ENCODE assay signal across 13 mouse cellular contexts in the genomic region with DNA sequence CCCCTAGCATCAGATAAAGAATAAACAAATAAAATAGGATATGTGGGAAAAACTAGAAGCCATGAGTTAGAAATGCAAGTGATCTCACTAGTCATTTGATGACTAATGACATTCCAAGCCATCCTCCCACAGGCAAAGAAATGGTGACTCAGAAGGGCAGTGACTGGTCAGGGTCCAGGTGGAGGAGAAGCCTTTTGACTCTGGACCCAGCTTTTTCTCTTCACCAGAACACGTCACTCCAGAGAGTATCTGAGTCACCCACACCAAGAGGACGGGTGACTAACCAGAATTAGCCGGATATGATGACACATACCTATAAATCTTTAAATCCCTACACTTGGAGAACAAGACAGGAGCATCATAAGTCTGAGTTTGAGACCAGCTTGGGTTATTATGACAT. TPM values are rescaled to one million over a fixed set of nuclear protein-coding genes. Genes with fewer than 3 reads are reported as not detected.
DNase-seq lines count a peak whose midpoint lies in the region; ATAC-seq and TF ChIP-seq lines count a peak whose summit lies in the region.
"Had no signal": no experiment of that assay in that cellular context is flagged by ENCODE, and none has a peak within 500 bp of the region (broad histone marks: within the 10 kb centered on the region; RNA-seq: fewer than 3 reads in every experiment).

No protein-coding gene starts in this region.

- TF ChIP-seq EP300 in lung, postnatal 0 days (IDR thresholded peaks at IDR 0.05), result no peak

- H3K36me3 ChIP-seq in lung, postnatal 0 days (ENCODE audit: insufficient read depth, low read length), result peaks cover 40% of the 10 kb centered on the region

- no peak overlapping the region for H3K9ac ChIP-seq in lung, postnatal 0 days (replicated peaks; ENCODE audit: low read depth)
- H3K9ac ChIP-seq: heart, embryonic 13.5 days; limb, embryonic 15.5 days; midbrain, embryonic 13.5 days; neural tube, embryonic 12.5 days had no signal

- no peak overlapping the region for H3K4me3 ChIP-seq in lung, postnatal 0 days (ENCODE audit: low read depth, low read length)
- no peak overlapping the region for H3K4me3 ChIP-seq in lung, adult 2 months (replicated peaks; ENCODE audit: extremely low read depth, low read depth, low read length)
- H3K4me3 ChIP-seq: heart, embryonic 13.5 days; limb, embryonic 15.5 days; midbrain, embryonic 13.5 days; neural tube, embryonic 12.5 days had no signal

- peak; percentile 28 for DNase-seq in lung, postnatal 0 days (ENCODE audit: low spot score)
- DNase-seq in lung, adult 2 months, result no peak
- DNase-seq in adrenal gland, adult 2 months, result peak; percentile 86
- peak; percentile 54 for DNase-seq in kidney, adult 9 months
- DNase-seq in spleen, postnatal 10 days (ENCODE audit: low spot score in 2 of 2), result no peak
- no peak for DNase-seq in testis, postnatal 10 days (ENCODE audit: low spot score)
- DNase-seq in embryo, embryonic 10.5 days (ENCODE audit: low spot score), result no peak
- DNase-seq: layer of hippocampus, postnatal 36 days; retina, postnatal 1 day had no signal

- H3K4me1 ChIP-seq in lung, postnatal 0 days (ENCODE audit: insufficient read depth, low read depth, low read length), result no peaks in the 10 kb centered on the region
- H3K4me1 ChIP-seq in lung, adult 2 months (ENCODE audit: control insufficient read depth, insufficient read depth, low read length), result no peaks in the 10 kb centered on the region
- H3K4me1 ChIP-seq: heart, embryonic 13.5 days; limb, embryonic 15.5 days; midbrain, embryonic 13.5 days; neural tube, embryonic 12.5 days had no signal

- peaks cover 4% of the 10 kb centered on the region; the same call in 1 of the 2 replicates for H3K9me3 ChIP-seq in lung, postnatal 0 days (ENCODE audit: low read length)
- H3K9me3 ChIP-seq: limb, embryonic 15.5 days had no signal

- no peak for TF ChIP-seq POLR2A in lung, adult 2 months (IDR thresholded peaks at IDR 0.05; ENCODE audit: borderline replicate concordance, extremely low read depth, low read depth, low read length)

- ATAC-seq in lung, postnatal 0 days, result peak; percentile 54
- ATAC-seq: midbrain, embryonic 13.5 days had no signal

- no peak overlapping the region for H3K4me2 ChIP-seq in lung, postnatal 0 days (replicated peaks; ENCODE audit: low read depth, low read length)
- H3K4me2 ChIP-seq: heart, embryonic 13.5 days; limb, embryonic 15.5 days; midbrain, embryonic 13.5 days; neural tube, embryonic 12.5 days had no signal

- no peaks in the 10 kb centered on the region for H3K27me3 ChIP-seq in lung, postnatal 0 days (replicated peaks; ENCODE audit: insufficient read depth, low read length)
- H3K27me3 ChIP-seq: heart, embryonic 13.5 days; limb, embryonic 15.5 days; midbrain, embryonic 13.5 days; neural tube, embryonic 12.5 days had no signal

- 66% methylated on average over 3 of the region's 3 CpGs for WGBS in lung, postnatal 0 days
- 67% methylated on average over 3 of the region's 3 CpGs for WGBS in lung, adult 2 months

- TF ChIP-seq CTCF in lung, postnatal 0 days (IDR thresholded peaks at IDR 0.05), result no peak
- TF ChIP-seq CTCF in lung, adult 2 months (IDR thresholded peaks at IDR 0.05; ENCODE audit: insufficient read depth, low read length), result no peak

- no peak overlapping the region for H3K27ac ChIP-seq in lung, postnatal 0 days (ENCODE audit: low read length)
- H3K27ac ChIP-seq: heart, embryonic 13.5 days; limb, embryonic 15.5 days; midbrain, embryonic 13.5 days; neural tube, embryonic 12.5 days had no signal

RNA-seq across cellular contexts. Expression of gene Pgm2, which starts 19.6 kb away (rescaled TPM):
- 27.0 and 28.3 TPM in 2 replicates for polyA plus RNA-seq in lung, postnatal 0 days (2015; fragmentation: Nextera tagmentation; extraction: Ambion mirVana)
- 9.4 and 11.5 TPM in 2 replicates for polyA plus RNA-seq in lung, adult 2 months (2012; rRNA removed)
- 10 to 100 TPM; 16.5 to 22.8 TPM for total RNA-seq in adrenal gland, adult 2 months (2021)
- 4.3 TPM in 2 replicates for polyA plus RNA-seq in adrenal gland, adult 2 months (2012; rRNA removed)

RNA-seq across cellular contexts. Expression of gene Tbc1d1, which starts 43.7 kb away (rescaled TPM):
- polyA plus RNA-seq in lung, postnatal 0 days (2015; fragmentation: Nextera tagmentation; extraction: Ambion mirVana), result 15.3 and 18.0 TPM in 2 replicates
- 12.1 and 18.5 TPM in 2 replicates for polyA plus RNA-seq in lung, adult 2 months (2012; rRNA removed)
- 10 to 100 TPM in 1 of 2 experiments, 1 to 10 TPM in 1; 9.7 to 14.2 TPM for total RNA-seq in adrenal gland, adult 2 months (2021)
- 7.4 and 10.2 TPM in 2 replicates for polyA plus RNA-seq in adrenal gland, adult 2 months (2012; rRNA removed)

Comparison
In these comparisons a context has a peak if more than half of its experiments do, and no peak if none do; other contexts are left out.
1. DNase-seq: peak in lung, postnatal 0 days (single experiment), adrenal gland, adult 2 months (single experiment) and kidney, adult 9 months (single experiment); none in lung, adult 2 months (single experiment), spleen, postnatal 10 days (0 of 2), testis, postnatal 10 days (single experiment) and embryo, embryonic 10.5 days (single experiment).